Comparison of ENCODE assay signal across 18 mouse cellular contexts in genomic region chr14:28420596-28420995, GRCm38 (mm10).
DNase-seq lines count a peak whose midpoint lies in the region; ATAC-seq lines count a peak whose summit lies in the region.
"Had no signal": no experiment of that assay in that cellular context is flagged by ENCODE, and none has a peak within 500 bp of the region (broad histone marks: within the 10 kb centered on the region; RNA-seq: fewer than 3 reads in every experiment).

No protein-coding gene starts in this region.

- H3K9me3 ChIP-seq in hindbrain, embryonic 10.5 days, result no peaks in the 10 kb centered on the region
- H3K9me3 ChIP-seq in hindbrain, embryonic 11.5 days (ENCODE audit: control insufficient read depth, low read length), result no peaks in the 10 kb centered on the region
- H3K9me3 ChIP-seq: embryonic facial prominence, embryonic 12.5 days; forebrain, embryonic 12.5 days; hindbrain, embryonic 12.5 days had no signal

- H3K36me3 ChIP-seq in hindbrain, embryonic 10.5 days, result no peaks in the 10 kb centered on the region
- no peaks in the 10 kb centered on the region for H3K36me3 ChIP-seq in hindbrain, embryonic 11.5 days (ENCODE audit: control insufficient read depth, insufficient read depth, low read length)
- H3K36me3 ChIP-seq: embryonic facial prominence, embryonic 12.5 days; forebrain, embryonic 12.5 days; hindbrain, embryonic 12.5 days had no signal

- peaks cover 6% of the 10 kb centered on the region; the same call in 1 of the 2 replicates for H3K27me3 ChIP-seq in hindbrain, embryonic 10.5 days (ENCODE audit: insufficient read depth, poor library complexity, severe bottlenecking)
- H3K27me3 ChIP-seq in hindbrain, embryonic 11.5 days (ENCODE audit: control insufficient read depth, insufficient read depth, low read length), result no peaks in the 10 kb centered on the region
- H3K27me3 ChIP-seq: embryonic facial prominence, embryonic 12.5 days; hindbrain, embryonic 12.5 days had no signal

- 88% methylated on average over 11 of the region's 11 CpGs for whole genome bisulfite sequencing in hindbrain, embryonic 10.5 days
- 91% methylated on average over 11 of the region's 11 CpGs for WGBS in hindbrain, embryonic 11.5 days

- peak; percentile 47 for DNase-seq in adrenal gland, adult 2 months
- no peak for DNase-seq in adrenal gland, adult 8-10 months
- DNase-seq in hindbrain, embryonic 10.5 days (ENCODE audit: low spot score), result peak; percentile 1
- DNase-seq in hindbrain, embryonic 11.5 days (ENCODE audit: low spot score), result no peak
- peak; percentile 45 for DNase-seq in adrenal gland, postnatal 14 days
- DNase-seq in natural killer cell, adult 2 months (ENCODE audit: low spot score in 2 of 2), result no peak
- DNase-seq in layer of hippocampus, postnatal 10 days (ENCODE audit: low spot score in 2 of 2), result no peak
- DNase-seq: cerebellum, adult 11 months; cerebellum, adult 8-10 months; cerebellum, postnatal 14 days; gastrocnemius, postnatal 10 days; kidney, adult 18-20 months had no signal

- H3K9ac ChIP-seq in hindbrain, embryonic 11.5 days (ENCODE audit: low read depth, low read length), result no peak overlapping the region
- H3K9ac ChIP-seq: embryonic facial prominence, embryonic 12.5 days; forebrain, embryonic 12.5 days; hindbrain, embryonic 12.5 days had no signal

- no peak for ATAC-seq in hindbrain, embryonic 11.5 days (ENCODE audit: low FRiP score)
- ATAC-seq: forebrain, embryonic 16.5 days; hindbrain, embryonic 16.5 days; inflammation-experienced regulatory T-cells, adult 6 months had no signal

- no peak overlapping the region for H3K27ac ChIP-seq in hindbrain, embryonic 10.5 days
- no peak overlapping the region for H3K27ac ChIP-seq in hindbrain, embryonic 11.5 days (ENCODE audit: low read depth, low read length)
- H3K27ac ChIP-seq: embryonic facial prominence, embryonic 12.5 days; forebrain, embryonic 12.5 days; hindbrain, embryonic 12.5 days had no signal

- H3K4me3 ChIP-seq in hindbrain, embryonic 10.5 days, result no peak overlapping the region
- H3K4me3 ChIP-seq in hindbrain, embryonic 11.5 days (ENCODE audit: low read depth, low read length), result no peak overlapping the region
- H3K4me3 ChIP-seq: embryonic facial prominence, embryonic 12.5 days; forebrain, embryonic 12.5 days; hindbrain, embryonic 12.5 days had no signal

- no peak overlapping the region for H3K4me2 ChIP-seq in hindbrain, embryonic 11.5 days (replicated peaks; ENCODE audit: low read depth, low read length)
- H3K4me2 ChIP-seq: embryonic facial prominence, embryonic 12.5 days; forebrain, embryonic 12.5 days; hindbrain, embryonic 12.5 days had no signal

- peaks cover 16% of the 10 kb centered on the region for H3K4me1 ChIP-seq in hindbrain, embryonic 10.5 days (replicated peaks)
- no peaks in the 10 kb centered on the region for H3K4me1 ChIP-seq in hindbrain, embryonic 11.5 days (replicated peaks; ENCODE audit: control insufficient read depth, insufficient read depth, low read length)

Comparison
In these comparisons a context has a peak if more than half of its experiments do, and no peak if none do; other contexts are left out.
1. DNase-seq: peak in adrenal gland, adult 2 months (single experiment), hindbrain, embryonic 10.5 days (single experiment) and adrenal gland, postnatal 14 days (single experiment); none in adrenal gland, adult 8-10 months (single experiment), hindbrain, embryonic 11.5 days (single experiment), natural killer cell, adult 2 months (0 of 2) and layer of hippocampus, postnatal 10 days (0 of 2).